Mouse (Mus musculus) duodenum, adult 2 months (tissue): ENCODE results near the gene Syp. TPM values are rescaled to one million over a fixed set of nuclear protein-coding genes. Genes with fewer than 3 reads are reported as not detected.

ENCODE experiments used
- polyA plus RNA-seq: library from polyadenylated mRNA; depleted of rRNA; stranded (reverse); fragments of >200 nt; gene quantifications from 2 replicates; pipeline ENCODE4 v1.2.3, GENCODE M21; 2012; ENCODE audit warnings: low replicate concordance; rRNA removed

The Syp gene
- 3.2 and 3.8 TPM in 2 replicates for polyA plus RNA-seq

DNA sequence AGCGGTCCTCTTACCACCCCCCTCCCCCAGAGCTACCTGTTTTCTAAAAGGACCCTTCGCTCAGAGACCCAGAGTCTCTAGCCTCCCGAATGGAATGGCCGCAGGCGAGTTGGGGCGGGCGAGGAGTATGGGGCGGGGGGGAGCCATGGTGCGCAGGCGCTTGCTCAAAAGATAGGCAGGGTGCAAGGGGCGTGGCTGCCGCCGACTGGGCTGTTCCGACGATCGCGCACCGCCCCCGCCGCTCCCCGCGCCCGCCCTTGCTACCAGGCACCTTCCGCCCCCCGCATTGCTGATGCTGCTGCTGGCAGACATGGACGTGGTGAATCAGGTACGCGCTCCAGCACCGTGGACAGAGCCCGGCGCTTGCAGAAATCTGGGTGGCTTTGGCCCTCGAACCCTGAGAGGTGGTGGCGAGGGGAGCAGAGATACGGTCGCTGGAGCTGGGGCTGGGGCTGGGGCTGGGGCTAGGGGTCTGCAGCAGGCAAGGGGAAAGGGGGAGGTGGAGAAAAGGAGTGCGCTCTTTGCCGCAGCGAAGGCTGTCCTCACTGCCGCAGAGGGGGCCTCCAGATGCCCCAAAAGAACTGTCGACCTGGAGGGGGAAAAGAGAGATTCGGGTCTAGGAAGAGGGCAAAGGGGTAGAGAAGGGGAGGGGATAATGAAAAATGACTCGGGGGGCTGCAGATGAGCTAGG, at the start of gene Syp:
Gene Syp, plus strand, starts transcription at position 71 of the 691 bp plus-strand sequence.

DNA sequence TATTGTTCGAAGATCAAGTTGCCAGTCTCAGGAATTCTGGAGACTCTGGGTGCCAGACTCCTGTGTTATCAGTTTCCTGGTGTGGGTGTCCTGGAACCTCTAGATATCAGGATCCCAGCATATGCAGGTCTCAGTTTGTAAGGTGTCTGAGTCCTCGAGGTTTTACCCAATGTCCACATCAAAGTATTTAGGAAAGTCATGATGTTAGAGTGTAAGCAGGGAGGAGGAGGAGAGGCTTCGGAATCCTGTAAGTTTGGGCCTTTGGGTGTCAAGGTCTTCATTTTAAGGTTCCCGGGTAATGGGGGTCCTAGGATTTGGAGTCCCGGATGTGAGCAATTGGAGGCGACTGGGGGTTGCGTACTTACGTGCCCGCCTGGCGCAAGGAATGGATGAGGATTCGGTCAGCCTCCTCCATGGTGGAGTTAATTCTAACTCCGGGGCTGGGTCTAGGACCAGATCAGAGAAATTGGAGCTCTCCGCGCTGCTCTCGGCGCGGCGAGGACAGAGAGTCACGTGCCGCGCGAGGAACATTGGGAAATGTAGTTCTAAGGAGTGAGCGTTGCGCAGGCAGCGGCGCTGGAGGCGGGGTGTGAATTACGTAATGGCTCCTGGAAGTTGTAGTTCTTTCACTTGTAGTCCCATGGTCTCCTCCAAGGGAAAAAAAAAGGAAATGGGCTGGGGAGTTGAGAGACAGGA, 33.2 kb upstream of the Syp start, which contains the start of gene Ccdc22:
Gene Ccdc22, minus strand, starts transcription at position 639 of the 696 bp plus-strand sequence.

GRCm38 (mm10) chrX:7606783-7607182, 31.5 kb upstream of the Syp start, which contains the start of gene Cacna1f:
TSS of gene Cacna1f (plus strand) at chrX:7607083.

DNA sequence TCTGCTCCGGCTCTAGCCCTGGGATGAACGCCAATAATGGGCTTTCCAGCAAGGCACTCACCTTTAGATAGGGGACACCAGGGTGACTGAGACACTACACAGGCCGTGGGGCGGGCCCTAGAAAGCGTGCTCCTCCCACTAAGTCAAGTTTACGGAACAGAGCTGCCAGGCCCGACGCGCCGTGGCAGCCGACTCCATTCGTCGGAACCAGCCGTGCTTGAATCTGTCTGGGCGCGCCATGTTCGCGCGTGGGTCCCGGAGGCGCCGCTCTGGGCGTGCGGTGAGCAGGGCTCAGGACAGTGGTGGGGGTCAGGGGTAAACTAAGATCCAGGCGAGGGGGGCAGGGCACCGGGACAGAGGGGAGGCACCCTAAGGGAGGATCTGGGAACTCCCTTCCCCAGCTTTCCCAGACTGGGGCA, 19.0 kb downstream of the Syp start, which contains the start of gene Prickle3:
Gene Prickle3, plus strand, starts transcription at position 40 of the 419 bp plus-strand sequence.

DNA sequence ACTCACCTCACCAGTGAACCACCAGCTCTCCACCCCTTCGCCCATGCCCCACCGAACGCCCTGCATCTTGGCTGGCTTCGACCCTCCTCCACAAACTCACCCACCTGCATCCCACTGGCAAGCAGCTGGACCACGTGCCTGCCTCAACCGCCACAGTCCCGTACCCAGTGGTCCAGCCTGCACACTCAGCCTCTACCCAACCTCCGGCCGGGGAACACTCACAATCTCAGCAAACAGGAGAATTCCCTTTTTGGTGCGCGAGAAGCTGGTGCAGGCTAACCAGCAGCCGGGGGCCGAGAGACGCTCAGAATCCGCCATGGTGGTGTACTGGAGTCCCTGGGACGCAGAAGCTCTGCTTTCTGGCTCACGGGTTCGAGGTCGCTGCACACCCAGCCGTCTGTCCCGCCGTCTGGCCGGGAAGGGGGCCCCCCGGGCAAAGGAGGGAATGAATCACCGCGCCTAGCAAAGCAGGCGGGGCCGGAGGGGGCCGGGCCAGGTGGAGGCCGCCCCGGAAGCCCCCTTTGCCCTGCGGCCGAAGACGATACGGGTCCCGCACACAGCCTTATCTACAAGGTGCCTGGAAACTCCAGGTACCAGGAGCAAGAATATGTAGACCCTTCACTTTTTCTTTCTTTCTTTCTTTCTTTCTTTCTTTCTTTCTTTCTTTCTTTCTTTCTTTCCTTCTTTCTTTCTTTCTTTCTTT, 32.8 kb downstream of the Syp start, which contains the start of gene Plp2:
Gene Plp2, minus strand, starts transcription at position 470 of the 703 bp plus-strand sequence.

DNA sequence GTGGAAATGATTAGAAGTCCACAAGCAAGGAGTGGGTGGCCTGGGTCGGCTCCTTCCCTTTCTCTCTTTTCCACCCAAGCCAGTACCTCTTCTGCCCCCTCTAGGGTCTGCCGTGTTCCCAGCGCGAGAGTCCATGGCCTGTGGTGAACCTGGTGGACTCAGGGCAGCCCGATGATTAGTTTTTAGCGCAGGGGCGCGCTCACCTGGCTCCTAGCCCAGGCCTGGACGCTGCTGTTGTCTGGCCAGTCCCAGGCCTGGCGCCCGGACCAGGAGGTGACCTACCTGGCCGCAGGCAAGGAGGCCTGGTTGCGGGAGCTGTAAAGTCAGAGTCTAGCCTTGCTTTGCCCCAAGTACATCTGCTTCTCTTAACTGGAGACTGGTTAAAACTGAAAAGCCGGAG, 42.6 kb downstream of the Syp start, which contains the start of gene Magix:
Gene Magix, minus strand, starts transcription at position 388 of the 400 bp plus-strand sequence.

DNA sequence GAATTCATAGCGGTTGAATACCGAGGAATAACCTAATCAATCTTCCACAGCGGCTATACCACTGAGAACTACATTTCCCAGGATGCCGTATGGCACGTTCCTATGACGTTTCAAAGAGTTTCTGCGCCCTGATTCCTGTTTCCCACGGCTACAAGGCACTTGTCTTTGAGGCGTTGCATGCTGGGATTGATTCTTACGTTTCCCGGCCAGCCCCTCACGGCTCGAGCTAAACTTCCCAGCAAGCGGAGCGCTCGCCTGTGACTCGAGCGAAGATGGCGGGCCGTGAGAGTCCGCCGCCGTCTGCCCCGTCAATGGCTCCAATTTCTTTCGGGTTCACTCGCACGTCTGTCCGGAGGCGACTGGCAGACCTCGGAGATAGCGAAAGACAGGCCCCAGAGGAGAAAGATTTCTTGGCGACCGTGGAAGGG, 58.7 kb downstream of the Syp start, which contains the start of gene Gpkow:
Gene Gpkow, plus strand, starts transcription at position 178 of the 428 bp plus-strand sequence.

Other genes starting within 250 kb of the Syp start
- gene Foxp3, start 64.8 kb upstream of the Syp start, polyA plus RNA-seq, result 0.51 and 0.96 TPM in 2 replicates
- gene Ppp1r3f, start 64.2 kb upstream of the Syp start, polyA plus RNA-seq, result 1.2 and 2.3 TPM in 2 replicates
- 10.7 and 13.1 TPM in 2 replicates for gene Ccdc22, start 33.0 kb upstream of the Syp start, polyA plus RNA-seq
- gene Cacna1f, start 31.4 kb upstream of the Syp start, polyA plus RNA-seq, result 0.02 TPM in 1 of 2 replicates, not detected in the other
- 12.6 and 29.4 TPM in 2 replicates for gene Prickle3, start 18.8 kb downstream of the Syp start, polyA plus RNA-seq
- gene Plp2, start 32.9 kb downstream of the Syp start, polyA plus RNA-seq, result 79.9 and 101 TPM in 2 replicates
- gene Magix, start 42.8 kb downstream of the Syp start, polyA plus RNA-seq, result 1.8 and 1.9 TPM in 2 replicates
- gene Gpkow, start 58.7 kb downstream of the Syp start, polyA plus RNA-seq, result 1.0 and 1.8 TPM in 2 replicates
- gene Wdr45, start 75.9 kb downstream of the Syp start, polyA plus RNA-seq, result 25.3 and 29.7 TPM in 2 replicates
- 0.74 and 2.9 TPM in 2 replicates for gene Gm45208, start 83.8 kb downstream of the Syp start, polyA plus RNA-seq
- 54.9 and 59.3 TPM in 2 replicates for gene Praf2, start 90.0 kb downstream of the Syp start, polyA plus RNA-seq
- 25.1 and 46.4 TPM in 2 replicates for gene Ccdc120, start 112.4 kb downstream of the Syp start, polyA plus RNA-seq
- 20.6 and 27.4 TPM in 2 replicates for gene Tfe3, start 124.1 kb downstream of the Syp start, polyA plus RNA-seq
- 12.0 and 13.5 TPM in 2 replicates for gene Gripap1, start 151.3 kb downstream of the Syp start, polyA plus RNA-seq
- 0.60 and 0.85 TPM in 2 replicates for gene Kcnd1, start 183.8 kb downstream of the Syp start, polyA plus RNA-seq
- gene Otud5, start 202.9 kb downstream of the Syp start, polyA plus RNA-seq, result 40.2 and 43.1 TPM in 2 replicates
- gene Pim2, start 239.8 kb downstream of the Syp start, polyA plus RNA-seq, result 8.9 and 15.1 TPM in 2 replicates
- 113 and 128 TPM in 2 replicates for gene Slc35a2, start 245.6 kb downstream of the Syp start, polyA plus RNA-seq